Mouse (Mus musculus): Measurements from ENCODE around the gene Cdc37l1. TPM values are rescaled to one million over a fixed set of nuclear protein-coding genes. Genes with fewer than 3 reads are reported as not detected.
A peak's percentile ranks its signal among the peaks of the same experiment; 100 is the strongest.
"Not testable (repeated sequence)": the region's sequence is repeated elsewhere in the genome, so short reads cannot be mapped to it uniquely, and the experiment has no call there.

Gene Cdc37l1
- total RNA-seq, 2 experiments from 2014 or later: 31.4 to 41.0 TPM

DNA sequence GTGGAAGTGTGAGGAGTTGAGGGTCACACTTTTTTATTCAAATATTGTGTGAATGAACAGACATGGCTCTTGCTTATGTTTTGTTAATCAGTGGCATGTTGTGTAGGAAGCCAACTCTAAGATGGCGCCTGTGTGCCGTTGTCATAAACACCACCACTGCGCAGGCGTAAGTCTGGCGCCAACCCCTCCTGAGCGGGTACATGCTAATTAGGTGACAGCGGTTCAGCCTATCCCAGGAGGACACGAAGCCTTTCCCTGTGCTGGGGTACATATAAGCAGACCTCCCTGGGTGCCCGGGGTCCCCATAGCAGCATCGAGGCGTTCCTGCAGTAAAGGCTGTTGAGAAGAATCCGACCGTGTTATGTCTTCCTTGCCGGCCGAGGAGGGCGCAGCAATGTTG, 10.2 kb downstream of the Cdc37l1 start:
- ATAC-seq (replicated peaks; ENCODE audit: poor library complexity, severe bottlenecking): not testable (repeated sequence)

DNA sequence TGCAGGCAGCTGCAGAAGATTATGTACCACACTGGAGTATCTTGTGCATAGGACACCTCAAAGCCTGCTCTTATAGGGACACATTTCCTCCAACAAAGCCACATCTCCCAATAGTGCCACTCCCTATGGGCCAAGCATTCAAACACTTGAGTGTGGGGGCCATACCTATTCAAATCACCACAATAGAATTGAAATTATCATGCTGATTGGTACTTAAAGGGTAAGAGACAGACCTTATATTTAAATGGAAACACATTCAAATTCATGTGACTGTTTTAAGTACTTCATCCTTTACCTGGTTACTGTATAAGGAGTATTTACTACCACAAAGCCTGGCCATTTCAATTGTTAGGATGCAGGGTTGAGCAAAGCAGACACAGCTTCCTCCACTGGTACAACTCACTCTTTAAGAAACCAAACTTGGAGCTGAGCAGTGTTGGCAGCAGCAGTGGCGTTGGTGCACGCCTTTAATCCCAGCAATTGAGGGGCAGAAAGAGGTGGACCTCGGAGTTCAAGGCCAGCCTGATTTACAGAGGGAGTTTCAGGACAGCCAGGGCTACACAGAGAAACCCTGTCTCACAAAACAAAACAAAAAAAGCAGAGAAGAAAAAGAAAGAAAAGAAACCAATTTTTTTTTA, 18.0 kb downstream of the Cdc37l1 start:
- ATAC-seq (replicated peaks; ENCODE audit: poor library complexity, severe bottlenecking): no peak

DNA sequence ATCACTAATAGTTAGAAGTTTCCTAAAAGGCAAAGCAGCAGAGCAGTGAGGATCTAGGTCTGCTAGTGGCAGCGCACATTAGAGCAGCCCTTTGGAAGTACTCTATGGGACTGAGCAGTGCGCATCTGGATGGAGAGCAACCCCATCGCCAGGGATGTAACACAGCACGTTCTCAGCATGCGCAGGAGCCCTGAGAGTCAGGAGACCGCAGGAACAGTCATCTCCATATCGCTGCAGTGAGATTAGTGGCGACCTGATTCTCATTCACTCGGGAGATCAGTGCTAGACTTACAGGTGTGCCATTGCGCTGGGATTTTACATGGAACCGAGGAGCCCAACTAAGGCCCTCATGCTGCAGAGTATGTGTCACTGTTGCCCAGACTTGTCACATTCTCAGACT, 18.9 kb downstream of the Cdc37l1 start:
- no peak for ATAC-seq (replicated peaks; ENCODE audit: poor library complexity, severe bottlenecking)

DNA sequence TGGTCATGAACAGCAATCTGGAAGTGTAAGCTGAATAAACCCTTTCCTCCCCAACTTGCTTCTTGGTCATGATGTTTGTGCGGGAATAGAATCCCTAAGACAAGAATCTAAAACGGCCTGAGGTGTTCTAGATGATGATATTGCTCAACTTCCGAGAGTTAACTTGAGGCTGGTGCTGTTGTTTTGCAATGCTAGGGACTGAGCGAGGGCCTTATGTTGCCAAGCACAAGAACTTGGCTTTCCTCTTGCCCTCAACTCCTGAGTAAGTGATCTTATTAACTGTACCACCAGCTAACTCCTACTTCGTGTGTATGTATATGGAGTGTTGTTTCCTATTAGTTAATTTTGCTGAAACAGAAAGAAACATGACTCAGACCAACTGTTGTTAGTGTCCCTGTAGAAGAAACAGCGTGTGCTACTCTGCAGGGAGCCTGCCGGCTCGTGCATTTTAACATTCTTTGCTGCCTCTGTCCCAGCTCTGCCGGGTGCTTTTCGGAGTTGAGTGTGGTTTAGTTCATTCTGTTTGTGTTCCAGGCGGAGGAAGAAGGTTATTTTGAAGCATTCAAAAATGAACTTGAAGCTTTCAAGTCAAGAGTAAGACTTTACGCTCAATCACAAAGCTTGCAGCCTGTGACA, 21.3 kb downstream of the Cdc37l1 start:
- ATAC-seq (replicated peaks; ENCODE audit: poor library complexity, severe bottlenecking): peak; percentile 62; the same call in 1 of the 2 replicates

DNA sequence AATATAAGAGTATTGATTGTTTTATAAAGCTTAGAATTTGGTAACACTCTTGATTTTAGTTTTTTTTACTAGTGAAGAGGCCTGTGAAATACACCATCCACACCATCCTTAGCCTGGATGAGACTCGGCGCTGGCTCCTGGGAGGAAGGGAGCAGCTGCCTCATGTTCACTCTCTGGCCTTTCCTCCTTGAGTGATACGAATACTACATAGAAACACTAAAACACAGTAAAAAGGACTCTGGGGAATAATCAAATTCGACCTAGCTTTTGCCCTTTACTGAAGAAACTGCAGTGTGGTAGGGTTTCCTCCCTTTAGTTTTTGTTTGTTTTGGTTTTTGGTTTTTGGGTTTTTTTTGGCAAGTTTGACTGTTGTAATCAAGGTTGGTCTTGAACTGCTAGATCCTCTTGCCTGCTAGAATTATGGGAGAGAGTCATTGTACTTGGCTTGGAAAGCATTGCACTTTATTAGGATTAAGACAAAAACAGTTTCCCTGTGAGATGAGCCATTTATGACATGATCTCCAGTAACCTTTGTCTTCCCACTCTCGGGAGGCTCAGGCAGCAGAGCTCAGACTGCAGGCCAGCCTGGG, 24.4 kb downstream of the Cdc37l1 start:
- no peak for ATAC-seq (replicated peaks; ENCODE audit: poor library complexity, severe bottlenecking)

DNA sequence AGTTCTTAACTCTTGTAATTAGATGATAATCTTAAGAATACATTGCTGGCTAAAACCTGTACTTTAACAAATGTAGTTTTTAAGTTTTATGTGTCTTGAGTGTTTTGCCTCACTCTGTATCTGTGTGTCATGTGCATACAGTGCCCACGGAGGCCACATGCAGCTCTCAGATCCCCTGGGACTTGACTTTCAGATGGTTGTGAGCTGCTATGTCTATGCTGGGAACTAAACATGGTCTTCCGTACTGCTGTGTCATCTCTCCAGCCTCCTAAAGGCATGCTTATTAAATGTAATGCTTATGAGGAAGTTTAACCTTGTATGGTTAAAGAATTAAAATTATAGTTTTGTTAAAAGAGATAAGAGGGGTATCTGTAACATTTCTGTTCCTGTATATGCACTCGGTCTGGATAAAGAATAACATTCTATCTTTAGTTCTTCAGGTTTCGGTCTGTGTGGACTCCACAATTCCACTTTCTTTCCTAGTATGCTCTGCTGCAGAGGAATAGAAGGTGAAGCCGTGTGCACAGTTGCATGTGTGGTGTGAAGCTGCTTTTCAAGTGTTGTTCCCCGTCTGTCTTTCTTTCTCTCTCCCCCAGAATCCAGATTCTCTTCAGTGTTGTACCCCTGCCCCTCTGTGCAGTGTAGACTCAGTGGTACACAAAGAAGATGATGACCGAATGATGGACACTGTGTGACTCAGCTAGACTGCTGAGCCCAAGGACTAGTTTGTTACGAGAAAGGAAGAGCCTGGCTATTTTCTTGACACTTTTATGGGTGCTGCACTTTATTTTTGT, 25.5 kb downstream of the Cdc37l1 start:
- no peak for ATAC-seq (replicated peaks; ENCODE audit: poor library complexity, severe bottlenecking)

DNA sequence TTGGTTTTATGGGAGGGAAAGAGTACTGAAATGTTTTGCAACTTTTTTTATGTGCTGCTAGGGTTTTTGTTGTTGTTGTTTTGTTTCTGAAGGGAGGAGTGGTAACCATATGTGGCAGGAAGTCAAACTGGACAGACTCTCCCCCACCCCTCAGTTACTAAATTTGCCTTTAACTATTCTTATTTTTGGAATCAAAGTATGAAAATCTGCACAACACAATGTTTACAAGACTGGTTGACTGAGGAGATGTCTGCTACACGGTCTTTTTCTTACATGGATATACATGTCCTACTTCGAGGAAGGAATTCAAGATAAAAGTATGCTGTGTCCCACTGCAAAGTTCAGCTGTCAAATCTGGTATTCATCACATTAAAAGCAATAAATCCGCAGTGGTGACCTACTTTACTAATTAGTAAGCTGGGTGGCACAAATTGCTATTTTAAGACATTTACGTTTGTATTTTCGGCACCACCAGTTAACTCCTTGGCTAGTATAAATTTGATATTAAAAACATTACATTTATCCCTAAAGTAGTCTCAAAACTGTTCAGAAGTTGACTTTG, 26.1 kb downstream of the Cdc37l1 start:
- no peak for ATAC-seq (replicated peaks; ENCODE audit: poor library complexity, severe bottlenecking)

DNA sequence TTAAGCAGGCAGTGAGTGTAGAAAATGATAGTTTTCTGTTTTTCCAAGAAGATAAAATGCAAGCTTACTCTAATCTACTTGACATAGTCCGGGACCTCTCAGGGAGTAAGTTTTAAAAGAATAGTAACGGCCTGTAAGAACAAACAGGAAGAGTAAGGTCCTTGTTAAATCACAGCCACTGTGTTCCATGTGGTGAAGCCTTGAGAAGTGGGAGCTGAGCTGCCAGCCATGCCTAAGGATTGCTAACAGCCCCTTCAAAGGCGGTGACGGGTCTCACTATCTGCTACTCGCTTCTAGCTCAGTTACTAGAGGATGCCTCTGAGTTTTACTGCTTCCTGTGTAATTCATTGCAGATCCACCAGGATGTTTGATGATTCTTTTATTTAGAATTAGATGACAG, 26.6 kb downstream of the Cdc37l1 start:
- no peak for ATAC-seq (replicated peaks; ENCODE audit: poor library complexity, severe bottlenecking)

DNA sequence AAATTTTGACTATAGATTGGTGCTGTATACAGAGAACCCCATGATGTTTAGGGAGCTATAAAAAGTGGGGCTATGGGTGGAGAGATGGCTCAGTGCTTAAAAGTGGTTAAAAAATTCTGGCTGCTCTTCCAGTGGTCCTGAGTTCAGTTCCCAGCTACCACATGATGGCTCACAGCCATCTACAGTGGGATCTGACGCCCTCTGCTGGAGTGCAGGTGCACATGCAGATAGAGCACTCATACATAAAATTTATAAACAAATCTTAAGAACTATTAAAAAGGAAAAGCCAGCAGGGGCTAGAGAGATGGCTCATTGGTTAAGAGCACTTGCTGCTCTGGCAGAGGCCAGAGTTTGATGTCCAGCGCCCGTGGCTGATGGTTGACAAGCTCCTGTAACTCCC, 29.5 kb downstream of the Cdc37l1 start:
- no peak for ATAC-seq (replicated peaks; ENCODE audit: poor library complexity, severe bottlenecking)

DNA sequence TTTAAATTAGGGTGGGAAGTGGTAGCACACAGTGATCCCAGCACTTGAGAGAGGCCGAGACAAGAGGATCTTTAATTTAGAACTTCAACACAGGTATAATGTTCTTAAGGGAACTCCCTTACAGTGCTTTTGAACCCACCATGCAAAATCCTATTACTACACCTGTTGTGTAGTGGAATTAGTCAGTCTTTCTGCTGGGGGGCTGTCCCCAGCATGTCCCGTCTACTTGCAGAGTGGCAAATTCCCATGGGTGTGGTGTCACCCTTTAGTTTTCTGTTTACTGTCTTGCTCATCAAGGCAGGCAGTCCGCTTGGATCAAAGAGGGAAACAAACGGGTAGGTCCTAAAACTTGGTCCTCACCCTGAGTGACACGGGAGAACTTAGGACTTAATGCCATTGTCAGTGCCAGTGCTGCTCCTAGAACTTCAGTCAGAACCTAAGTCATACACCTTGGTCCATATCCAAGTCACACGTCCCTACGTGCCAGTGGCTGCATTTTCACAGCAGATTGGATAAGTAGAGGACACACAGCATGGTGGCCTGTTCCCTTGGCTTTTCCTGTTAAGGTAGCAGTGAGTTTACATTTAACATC, 31.7 kb downstream of the Cdc37l1 start:
- no peak for ATAC-seq (replicated peaks; ENCODE audit: poor library complexity, severe bottlenecking)

DNA sequence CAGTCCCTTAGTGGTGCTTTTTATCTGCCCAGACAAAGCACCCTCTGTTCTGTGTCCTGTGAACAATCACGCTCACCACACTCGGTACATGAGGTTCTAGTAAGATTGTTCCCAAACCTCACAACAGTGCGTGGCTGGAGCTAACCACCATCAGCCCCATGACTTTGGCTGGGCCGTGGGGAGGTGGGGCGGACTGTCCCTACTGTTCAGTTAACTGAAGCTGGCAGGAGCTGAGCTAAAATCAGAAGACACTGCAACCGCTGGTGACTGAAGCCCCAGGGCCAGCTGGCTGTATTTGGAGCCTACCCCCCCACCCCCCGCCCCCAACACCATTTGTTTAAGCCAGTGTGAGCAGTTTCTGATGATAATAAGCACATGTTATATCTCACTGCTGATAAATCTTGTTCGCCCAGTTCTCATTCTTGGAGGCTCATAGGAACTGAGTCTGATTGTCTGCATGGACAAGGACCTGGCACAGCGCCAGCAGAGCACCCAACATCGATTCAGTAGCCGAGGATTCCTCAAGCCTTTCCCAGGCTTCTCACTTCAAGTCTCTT, 34.3 kb downstream of the Cdc37l1 start:
- no peak for ATAC-seq (replicated peaks; ENCODE audit: poor library complexity, severe bottlenecking)

DNA sequence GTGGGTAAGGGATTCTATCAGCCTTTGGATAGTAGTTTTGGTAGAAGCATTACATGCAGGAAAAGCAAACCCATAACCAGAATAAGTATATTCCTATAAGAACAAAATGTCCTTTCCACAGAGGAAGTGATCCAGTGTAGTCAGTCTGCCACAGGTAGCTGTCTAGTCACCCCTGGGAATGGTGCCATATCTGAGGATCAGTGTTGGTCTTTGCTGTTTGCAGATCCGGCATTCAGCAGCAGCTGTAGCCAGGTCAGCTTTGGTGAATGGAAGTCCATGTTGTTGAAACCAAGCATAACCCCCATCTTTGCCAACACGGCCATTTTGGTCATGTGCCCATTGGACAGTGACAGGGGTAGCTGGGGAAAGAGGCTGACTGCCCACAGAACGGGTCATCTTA, 41.6 kb downstream of the Cdc37l1 start:
- ATAC-seq (replicated peaks; ENCODE audit: poor library complexity, severe bottlenecking): no peak

DNA sequence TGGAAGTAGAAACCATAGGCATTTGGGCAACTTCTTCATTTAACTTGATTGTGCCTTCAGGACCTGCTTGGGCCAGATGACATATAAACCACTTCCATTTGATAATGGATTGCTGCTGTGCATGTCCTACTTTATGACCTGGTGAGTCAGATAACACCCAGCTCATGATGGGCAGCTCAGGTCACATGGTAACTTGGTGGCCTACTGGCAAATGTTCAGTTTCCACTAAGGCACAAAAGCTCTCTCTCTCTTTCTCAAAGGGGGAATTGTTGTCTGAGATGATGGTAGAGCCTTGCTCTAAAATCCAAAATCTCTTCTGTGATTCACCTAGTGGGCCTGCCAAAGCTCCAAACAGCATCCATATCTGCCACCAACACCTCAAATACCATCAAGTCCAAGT, 42.5 kb downstream of the Cdc37l1 start:
- no peak for ATAC-seq (replicated peaks; ENCODE audit: poor library complexity, severe bottlenecking)

DNA sequence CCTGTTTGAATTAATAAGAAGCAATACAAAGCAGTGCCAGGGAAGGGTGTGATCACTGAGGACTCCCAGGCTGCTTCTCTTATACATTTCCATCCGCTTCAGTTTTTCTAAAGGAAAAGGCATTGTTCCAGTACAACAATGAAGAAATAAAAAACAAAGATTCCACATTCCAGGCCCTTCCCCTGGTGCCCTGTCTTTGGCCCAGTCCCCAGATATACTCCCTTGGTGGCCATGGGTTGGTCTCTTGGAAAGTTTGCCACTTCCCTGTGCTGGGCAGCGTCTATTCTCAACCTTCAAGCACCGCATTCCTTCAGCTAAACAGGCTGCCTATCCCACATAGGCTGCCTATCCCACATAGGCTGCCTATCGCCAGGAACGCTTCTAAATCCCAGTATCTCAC, 46.9 kb downstream of the Cdc37l1 start:
- ATAC-seq (replicated peaks; ENCODE audit: poor library complexity, severe bottlenecking): no peak

DNA sequence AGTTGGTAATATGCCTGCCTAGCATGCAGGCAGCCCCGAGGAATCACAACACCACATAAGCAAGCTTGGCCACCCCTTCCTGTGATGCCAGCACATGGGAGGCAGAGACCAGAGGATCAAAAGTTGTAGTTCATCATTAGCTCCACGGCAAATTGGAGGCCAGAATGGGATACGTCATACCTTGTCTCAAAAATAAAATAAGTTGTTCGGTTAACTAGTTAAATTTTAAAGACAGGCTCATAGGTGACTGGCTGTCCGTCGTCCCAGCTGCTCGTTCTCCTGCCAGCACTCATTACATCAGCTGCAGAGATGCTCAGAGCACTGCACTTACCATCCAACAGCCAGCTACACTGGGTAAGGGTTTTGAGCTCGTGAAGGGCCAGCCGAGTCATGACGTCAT, 47.4 kb downstream of the Cdc37l1 start:
- no peak for ATAC-seq (replicated peaks; ENCODE audit: poor library complexity, severe bottlenecking)

DNA sequence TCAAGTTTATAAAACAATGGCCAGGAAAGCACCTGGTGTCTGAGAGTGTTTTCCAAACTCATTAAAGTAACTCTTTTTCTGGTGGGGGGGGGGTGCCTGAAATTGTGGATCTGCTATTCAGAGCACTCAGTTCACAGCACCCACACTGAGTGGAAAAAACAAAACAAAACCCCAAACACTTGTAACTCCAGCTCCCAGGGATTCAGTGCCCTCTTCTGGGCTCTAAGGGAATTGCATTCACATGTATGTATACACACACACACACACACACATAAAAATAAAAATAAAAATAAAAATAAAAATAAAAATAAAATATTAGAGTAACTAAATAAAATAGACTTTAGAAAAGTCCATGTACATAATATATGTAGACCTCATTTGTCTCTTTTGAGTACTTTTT, 49.2 kb downstream of the Cdc37l1 start:
- no peak for ATAC-seq (replicated peaks; ENCODE audit: poor library complexity, severe bottlenecking)

DNA sequence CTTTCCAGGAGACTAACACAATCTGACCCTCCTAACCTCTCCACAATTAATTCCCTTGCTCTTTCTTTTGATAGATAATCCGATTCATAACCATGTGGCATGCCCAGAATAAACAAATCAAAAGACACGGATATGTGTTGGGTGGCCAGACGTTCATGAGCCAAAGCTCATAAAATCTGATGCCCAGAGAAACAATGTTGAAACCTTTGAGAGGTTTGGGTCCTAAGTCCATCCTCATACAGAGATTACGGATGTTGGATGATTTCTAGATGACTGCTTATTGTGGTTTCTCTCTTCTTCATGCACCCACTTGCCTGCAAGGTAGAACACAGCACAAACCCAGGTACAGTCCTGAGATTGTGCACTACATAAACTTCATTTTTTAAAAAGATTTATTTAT, 50.1 kb downstream of the Cdc37l1 start:
- no peak for ATAC-seq (replicated peaks; ENCODE audit: poor library complexity, severe bottlenecking)

DNA sequence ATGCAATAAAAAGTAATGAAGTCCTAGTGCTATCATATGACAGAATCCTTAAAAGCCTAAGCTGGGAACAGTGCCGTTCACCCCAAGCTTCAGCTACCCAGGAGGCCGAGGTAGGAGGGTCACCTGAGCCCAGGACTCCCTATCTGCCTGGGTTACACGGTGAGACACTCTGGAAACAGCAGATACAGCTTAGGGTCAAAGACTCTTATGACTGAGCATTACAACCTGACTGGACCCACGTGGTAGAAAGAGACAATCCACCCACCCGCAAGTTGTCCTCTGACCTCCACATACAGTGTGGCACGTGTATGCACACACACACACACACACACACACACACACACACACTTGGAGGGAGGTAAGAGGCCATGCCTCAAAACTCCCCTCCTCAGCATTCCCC, 52.0 kb downstream of the Cdc37l1 start:
- ATAC-seq (replicated peaks; ENCODE audit: poor library complexity, severe bottlenecking): no peak

DNA sequence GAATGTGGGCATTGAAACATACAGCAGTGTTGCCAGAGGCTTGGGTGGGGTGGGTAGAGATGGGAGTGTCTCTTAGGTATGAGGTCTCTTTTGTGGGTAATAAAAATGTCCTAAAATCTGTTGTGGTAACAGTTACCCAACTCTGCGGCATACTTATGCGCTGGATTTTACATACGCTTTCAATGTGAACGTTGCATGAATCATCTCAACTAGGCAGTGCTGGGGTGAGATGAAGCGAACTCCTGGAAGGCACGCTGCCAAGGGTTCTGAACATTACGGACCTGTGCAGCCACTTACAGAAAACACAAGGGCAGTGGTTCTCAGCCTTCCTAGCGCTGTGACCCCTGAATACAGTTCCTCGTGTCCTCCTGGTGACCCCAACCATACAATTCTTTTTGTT, 52.5 kb downstream of the Cdc37l1 start:
- peak; percentile 83 for ATAC-seq (replicated peaks; ENCODE audit: poor library complexity, severe bottlenecking)

DNA sequence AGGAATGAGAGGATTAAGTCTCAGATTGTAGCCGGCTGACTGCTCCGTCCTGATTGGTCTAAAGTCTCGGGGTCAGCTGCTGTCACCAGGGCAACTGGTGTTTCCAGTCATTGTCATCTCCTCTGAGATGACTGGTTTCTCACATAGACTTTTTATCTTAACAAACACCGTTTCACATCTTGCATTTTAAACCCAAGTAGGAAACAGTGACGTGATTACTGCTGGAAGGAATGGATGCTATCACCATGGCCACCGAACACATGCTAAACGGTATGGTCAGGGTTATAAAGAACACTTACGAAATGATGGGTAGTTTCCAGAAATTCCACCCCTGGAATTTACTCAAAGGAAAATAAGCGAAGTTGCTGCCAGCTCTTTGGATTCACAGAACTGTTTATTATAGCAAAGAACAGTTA, 54.2 kb downstream of the Cdc37l1 start:
- ATAC-seq (replicated peaks; ENCODE audit: poor library complexity, severe bottlenecking): no peak
